Comparison of ENCODE assay signal across 31 mouse cellular contexts in the genomic region with DNA sequence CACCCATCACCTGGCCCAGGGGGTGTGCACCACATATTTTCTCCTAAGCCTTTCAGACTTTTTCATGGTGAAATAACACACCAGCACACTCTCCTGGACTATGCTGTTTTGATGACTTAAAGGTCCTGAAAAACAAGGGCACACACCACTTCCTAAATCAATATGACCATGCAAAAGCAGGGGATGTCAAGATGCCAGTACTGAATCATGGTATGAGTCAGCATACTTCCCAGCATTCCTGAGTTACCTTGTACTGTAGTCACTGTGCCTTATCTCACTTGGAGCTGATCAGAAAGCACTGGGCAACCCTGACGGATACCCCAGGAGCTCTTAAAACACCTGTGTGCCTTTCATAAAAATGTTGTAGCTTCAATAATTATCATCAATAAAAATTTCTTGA. TPM values are rescaled to one million over a fixed set of nuclear protein-coding genes. Genes with fewer than 3 reads are reported as not detected.
"Had no signal": no experiment of that assay in that cellular context is flagged by ENCODE, and none has a peak within 500 bp of the region (broad histone marks: within the 10 kb centered on the region; RNA-seq: fewer than 3 reads in every experiment).

No protein-coding gene starts in this region.

- H3K4me1 ChIP-seq: heart, embryonic 13.5 days; heart, embryonic 15.5 days; hindbrain, embryonic 13.5 days; hindbrain, embryonic 15.5 days; intestine, embryonic 15.5 days; kidney, embryonic 15.5 days; limb, embryonic 13.5 days; limb, embryonic 15.5 days; liver, embryonic 12.5 days had no signal

- H3K4me3 ChIP-seq: heart, adult 2 months; heart, embryonic 13.5 days; heart, embryonic 15.5 days; hindbrain, embryonic 13.5 days; hindbrain, embryonic 15.5 days; intestine, embryonic 15.5 days; kidney, embryonic 15.5 days; limb, embryonic 13.5 days; limb, embryonic 15.5 days; liver, embryonic 12.5 days had no signal

- ATAC-seq: hindbrain, postnatal 0 days; intestine, embryonic 15.5 days; liver, embryonic 12.5 days had no signal

- DNase-seq: gastrocnemius, postnatal 14 days; gastrocnemius, postnatal 36 days; heart, adult 2 months; heart, postnatal 14 days; heart, postnatal 36 days; kidney, adult 11 months; kidney, adult 2 months; kidney, adult 9 months; kidney, postnatal 14 days; kidney, postnatal 36 days; layer of hippocampus, adult 9-11 months; layer of hippocampus, postnatal 36 days; left cerebral cortex, postnatal 4 days had no signal

- H3K27me3 ChIP-seq: heart, embryonic 13.5 days; heart, embryonic 15.5 days; hindbrain, embryonic 13.5 days; hindbrain, embryonic 15.5 days; intestine, embryonic 15.5 days; kidney, embryonic 15.5 days; limb, embryonic 13.5 days; limb, embryonic 15.5 days; liver, embryonic 12.5 days had no signal

- H3K9me3 ChIP-seq: heart, embryonic 13.5 days; heart, embryonic 15.5 days; hindbrain, embryonic 13.5 days; hindbrain, embryonic 15.5 days; intestine, embryonic 15.5 days; kidney, embryonic 15.5 days; limb, embryonic 15.5 days; liver, embryonic 12.5 days had no signal

- H3K36me3 ChIP-seq: heart, embryonic 13.5 days; heart, embryonic 15.5 days; hindbrain, embryonic 13.5 days; hindbrain, embryonic 15.5 days; intestine, embryonic 15.5 days; kidney, embryonic 15.5 days; limb, embryonic 13.5 days; limb, embryonic 15.5 days; liver, embryonic 12.5 days had no signal

- H3K9ac ChIP-seq: heart, embryonic 13.5 days; heart, embryonic 15.5 days; hindbrain, embryonic 13.5 days; hindbrain, embryonic 15.5 days; intestine, embryonic 15.5 days; kidney, embryonic 15.5 days; limb, embryonic 13.5 days; limb, embryonic 15.5 days; liver, embryonic 12.5 days had no signal

- H3K4me2 ChIP-seq: heart, embryonic 11.5 days; heart, embryonic 13.5 days; heart, embryonic 15.5 days; hindbrain, embryonic 13.5 days; hindbrain, embryonic 15.5 days; intestine, embryonic 15.5 days; kidney, embryonic 15.5 days; limb, embryonic 13.5 days; limb, embryonic 15.5 days; liver, embryonic 12.5 days had no signal

- H3K27ac ChIP-seq: heart, adult 2 months; heart, embryonic 13.5 days; heart, embryonic 15.5 days; hindbrain, embryonic 13.5 days; hindbrain, embryonic 15.5 days; hindbrain, postnatal 0 days; intestine, embryonic 15.5 days; kidney, embryonic 15.5 days; kidney, postnatal 0 days; limb, embryonic 13.5 days; limb, embryonic 15.5 days; liver, embryonic 12.5 days had no signal

RNA-seq across cellular contexts. Expression of gene Gm20075, which starts 41.6 kb away (rescaled TPM):
- polyA plus RNA-seq: liver, adult 2 months had no signal

RNA-seq across cellular contexts. Expression of gene Gm17190, which starts 42.3 kb away (rescaled TPM):
- polyA plus RNA-seq: gonadal fat pad, adult 2 months; heart, adult 2 months; heart, embryonic 11.5 days; heart, embryonic 13.5 days; heart, embryonic 15.5 days; heart, postnatal 0 days; hindbrain, embryonic 11.5 days; intestine, embryonic 15.5 days; kidney, adult 2 months; kidney, embryonic 15.5 days; kidney, postnatal 0 days; large intestine, adult 2 months; limb, embryonic 11.5 days; limb, embryonic 13.5 days; limb, embryonic 15.5 days; liver, adult 2 months; liver, embryonic 12.5 days had no signal
